Mouse (Mus musculus) retina, embryonic 14.5 days (tissue): Measurements from ENCODE around the gene Dmpk.
"Not testable (repeated sequence)": the region's sequence is repeated elsewhere in the genome, so short reads cannot be mapped to it uniquely, and the experiment has no call there.

Experiments used
- DNase-seq: peaks from one replicate; pipeline ENCODE4 v3.0.0-alpha.2; 2015; ENCODE audit warnings: low spot score

Gene Dmpk

GRCm38 (mm10) chr7:19083701-19084100, at the start of gene Dmpk:
Dmpk (plus strand) TSS chr7:19083849.
- DNase-seq: no peak

- no peak for DNase-seq
Measured at GRCm38 (mm10) chr7:19044616-19045015, 39.0 kb upstream of the Dmpk start.

GRCm38 (mm10) chr7:19046286-19047069, 37.2 kb upstream of the Dmpk start:
- no peak for DNase-seq

- DNase-seq: no peak
Measured at GRCm38 (mm10) chr7:19048006-19048527, 35.6 kb upstream of the Dmpk start.

DNA sequence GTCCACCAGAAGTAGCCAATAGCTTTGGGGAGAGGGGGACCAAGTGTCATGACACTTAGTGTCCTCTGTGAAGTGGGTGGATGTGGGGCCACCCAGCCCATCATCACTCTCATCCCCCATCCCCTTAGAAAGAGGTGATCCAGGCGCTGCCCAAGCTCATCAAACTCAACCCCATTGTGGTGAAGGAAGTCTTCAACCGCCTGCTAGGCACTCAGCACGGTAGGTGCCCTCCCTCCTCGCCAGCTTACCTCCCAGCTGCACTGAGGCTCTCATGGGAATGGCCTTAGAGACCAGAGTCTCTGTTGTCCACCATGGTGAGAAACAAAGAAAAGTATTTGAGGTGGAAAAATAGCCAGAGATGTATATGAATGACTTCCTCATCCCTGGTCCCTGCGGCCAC, 34.4 kb upstream of the Dmpk start:
- no peak for DNase-seq

GRCm38 (mm10) chr7:19050172-19050571, 33.5 kb upstream of the Dmpk start:
- no peak for DNase-seq

- DNase-seq: no peak
Measured at GRCm38 (mm10) chr7:19051161-19051560, 32.5 kb upstream of the Dmpk start.

- no peak for DNase-seq
Measured at GRCm38 (mm10) chr7:19052345-19053135, 31.1 kb upstream of the Dmpk start.

DNA sequence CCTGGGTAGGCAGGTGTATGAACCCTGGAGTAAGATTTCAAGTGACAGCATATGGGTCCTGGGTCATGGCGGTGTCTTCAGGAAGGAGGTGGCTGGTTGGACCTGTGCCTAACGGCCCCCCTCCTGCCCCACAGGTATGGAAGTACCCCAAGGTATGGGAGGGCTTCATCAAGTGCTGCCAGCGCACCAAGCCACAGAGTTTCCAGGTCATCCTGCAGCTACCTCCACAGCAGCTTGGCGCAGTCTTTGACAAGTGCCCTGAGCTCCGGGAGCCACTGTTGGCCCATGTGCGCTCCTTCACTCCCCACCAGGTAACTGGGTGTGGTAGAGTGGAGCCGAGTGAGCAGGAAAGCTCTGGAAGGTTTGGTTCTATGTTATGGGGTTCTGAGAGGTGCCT, 30.5 kb upstream of the Dmpk start:
- DNase-seq: no peak

DNA sequence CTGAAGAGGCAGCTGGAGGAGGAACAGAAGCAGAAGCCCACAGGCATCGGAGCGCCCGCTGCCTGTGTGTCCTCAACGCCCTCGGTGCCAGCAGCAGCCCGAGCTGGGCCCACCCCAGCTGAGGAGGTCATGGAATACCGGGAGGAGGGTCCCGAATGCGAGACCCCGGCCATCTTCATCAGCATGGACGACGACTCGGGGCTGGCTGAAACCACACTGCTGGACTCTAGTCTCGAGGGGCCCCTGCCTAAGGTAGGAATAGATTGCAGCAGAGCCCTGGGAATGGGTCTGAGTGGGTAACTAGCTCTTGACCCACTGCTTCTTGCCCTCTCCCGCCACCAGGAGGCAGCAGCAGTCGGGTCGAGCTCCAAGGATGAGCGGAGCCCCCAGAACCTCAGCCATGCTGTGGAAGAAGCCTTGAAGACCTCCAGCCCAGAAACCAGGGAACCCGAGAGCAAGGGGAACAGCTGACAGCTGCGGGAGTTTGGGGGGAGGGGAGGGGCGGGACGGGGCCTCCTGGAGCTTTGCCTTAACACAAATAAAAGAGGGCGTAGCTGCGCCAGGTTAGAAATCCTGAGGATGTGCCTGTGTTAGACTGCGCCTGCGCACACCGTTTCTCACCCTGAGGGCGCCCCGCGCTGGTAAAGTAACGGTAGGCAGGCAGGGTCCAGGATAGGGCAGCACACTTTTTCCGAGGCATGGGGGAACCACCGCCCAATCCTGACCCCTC, 29.4 kb upstream of the Dmpk start, which contains the start of gene Rsph6a:
TSS of gene Rsph6a (plus strand) at position 644 of the 730 bp plus-strand sequence.
- peak; percentile 77 for DNase-seq

DNA sequence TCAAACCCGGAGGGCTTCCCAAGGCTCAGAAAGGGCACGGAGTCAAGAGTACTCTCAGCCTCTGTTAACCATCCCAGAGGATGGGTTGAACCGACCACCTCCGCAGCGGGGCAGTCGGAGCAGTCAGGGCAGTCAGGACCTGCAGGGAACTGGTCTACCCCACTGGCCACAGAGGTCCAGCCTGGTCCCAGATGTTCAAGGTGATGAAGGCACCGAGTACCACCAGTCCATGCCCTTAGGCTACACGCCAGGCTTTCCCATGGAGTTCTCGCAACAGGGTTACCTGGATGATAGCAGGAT, 28.9 kb upstream of the Dmpk start:
- no peak for DNase-seq

DNA sequence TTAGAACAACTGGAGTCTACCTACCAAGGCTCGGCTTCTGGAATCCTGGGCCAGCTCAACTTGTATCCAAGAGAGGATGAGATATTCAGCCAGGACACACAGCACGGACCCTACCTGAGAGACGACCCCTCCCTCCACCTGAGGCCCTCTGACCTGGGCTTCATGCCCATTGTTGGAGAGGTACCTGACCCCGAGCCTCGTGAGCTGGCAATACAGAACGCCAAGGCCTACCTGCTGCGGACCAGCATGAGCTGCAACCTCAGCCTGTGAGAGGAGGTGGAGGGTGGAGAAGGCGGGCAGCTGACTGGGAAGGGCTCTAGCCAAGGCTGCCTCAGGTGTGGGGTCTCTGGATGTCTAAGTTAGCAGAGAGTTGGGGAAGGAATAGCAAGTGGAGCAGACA, 28.5 kb upstream of the Dmpk start:
- no peak for DNase-seq

- DNase-seq: no peak
Measured at GRCm38 (mm10) chr7:19057405-19057804, 26.2 kb upstream of the Dmpk start.

DNA sequence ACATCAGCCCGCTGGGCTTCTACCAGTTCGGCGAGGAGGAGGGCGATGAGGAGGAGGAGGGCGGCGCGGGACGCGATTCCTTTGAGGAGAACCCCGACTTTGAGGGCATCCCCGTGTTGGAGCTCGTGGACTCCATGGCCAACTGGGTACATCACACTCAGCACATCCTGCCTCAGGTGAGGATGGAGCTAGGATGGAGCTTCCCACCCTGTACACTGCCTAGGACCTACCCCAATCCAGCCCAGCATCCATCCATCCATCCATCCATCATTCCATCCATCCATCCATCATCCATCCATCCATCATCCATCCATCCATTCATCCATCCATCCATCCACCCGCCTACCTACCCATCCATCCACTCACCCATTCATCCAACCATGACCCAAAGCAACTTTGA, 17.8 kb upstream of the Dmpk start:
- DNase-seq: no peak

GRCm38 (mm10) chr7:19067063-19067462, 16.6 kb upstream of the Dmpk start:
- DNase-seq: no peak

DNA sequence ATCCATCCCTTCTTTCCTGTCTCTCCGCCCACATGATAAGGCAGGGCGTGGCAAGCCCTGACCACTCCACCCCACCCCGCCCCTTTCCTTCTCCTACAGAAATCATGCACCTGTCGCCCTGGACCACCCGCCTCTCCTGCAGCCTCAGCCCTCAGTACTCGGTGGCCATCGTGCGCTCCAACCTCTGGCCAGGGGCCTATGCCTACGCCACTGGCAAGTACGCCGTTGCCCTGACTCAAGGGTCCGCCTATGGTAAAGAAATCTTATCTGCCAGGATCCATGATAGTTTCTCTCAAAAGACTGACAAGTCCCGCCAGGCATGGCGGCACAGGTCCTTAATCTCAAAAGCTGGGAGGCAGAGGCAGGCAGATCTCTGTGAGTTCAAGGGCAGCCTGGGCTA, 15.7 kb upstream of the Dmpk start:
- DNase-seq: no peak

DNA sequence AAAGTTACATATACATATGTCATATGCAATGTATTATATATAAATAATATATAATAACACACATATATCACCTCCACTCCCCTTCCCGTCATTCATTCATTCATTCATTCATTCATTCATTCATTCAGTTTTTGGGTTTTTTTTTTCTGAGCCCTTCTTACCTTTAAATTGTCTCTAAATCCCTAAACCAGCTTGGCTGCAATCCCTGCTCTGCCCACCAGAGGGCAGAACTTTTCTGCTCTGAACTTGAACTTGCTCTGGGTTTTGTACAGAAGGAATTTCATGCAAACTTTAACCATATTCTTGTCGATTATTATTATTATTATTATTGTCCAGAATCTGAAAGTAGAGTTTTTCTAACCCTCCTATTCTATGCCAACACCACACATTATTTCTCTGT, 14.9 kb upstream of the Dmpk start:
- peak; percentile 90 for DNase-seq

DNA sequence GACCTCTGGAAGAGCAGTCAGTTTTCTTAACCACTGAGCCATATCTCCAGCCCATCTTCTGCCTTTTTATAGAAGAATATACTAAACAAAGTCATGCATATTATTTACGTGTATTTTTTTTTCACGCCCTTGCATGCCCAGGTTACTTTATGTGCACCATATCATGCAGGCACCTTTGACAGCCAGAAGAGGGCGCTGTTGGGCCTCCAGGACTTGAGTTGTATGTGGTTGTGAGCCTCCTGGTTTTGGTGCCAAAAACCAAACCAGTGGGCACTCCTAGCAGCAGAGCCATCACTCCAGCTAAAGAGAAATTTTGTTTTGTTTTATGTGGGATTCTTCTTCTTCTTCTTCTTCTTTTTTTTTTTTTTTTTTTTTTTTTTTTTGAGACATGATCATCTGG, 14.1 kb upstream of the Dmpk start:
- peak; percentile 38 for DNase-seq

GRCm38 (mm10) chr7:19071024-19071423, 12.6 kb upstream of the Dmpk start:
- DNase-seq: not testable (repeated sequence)

DNA sequence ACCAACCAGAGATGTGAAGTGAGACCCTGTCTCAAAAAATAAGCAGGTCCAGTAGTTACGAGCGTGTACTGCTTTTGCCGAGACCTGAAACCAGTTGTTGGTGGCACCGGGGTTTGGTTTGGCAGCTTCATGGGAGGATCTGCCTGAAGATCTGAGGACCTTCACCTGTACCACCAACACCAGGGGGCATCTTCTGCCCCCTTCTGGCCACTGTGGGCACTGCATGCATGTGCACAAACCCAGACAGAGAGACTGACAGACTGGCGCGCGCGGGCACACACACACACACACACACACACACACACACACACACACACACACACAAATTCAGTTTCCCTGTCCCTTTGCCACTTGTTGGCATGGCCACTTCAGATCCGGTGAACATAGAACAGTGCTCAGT, 10.1 kb upstream of the Dmpk start:
- DNase-seq: no peak

DNA sequence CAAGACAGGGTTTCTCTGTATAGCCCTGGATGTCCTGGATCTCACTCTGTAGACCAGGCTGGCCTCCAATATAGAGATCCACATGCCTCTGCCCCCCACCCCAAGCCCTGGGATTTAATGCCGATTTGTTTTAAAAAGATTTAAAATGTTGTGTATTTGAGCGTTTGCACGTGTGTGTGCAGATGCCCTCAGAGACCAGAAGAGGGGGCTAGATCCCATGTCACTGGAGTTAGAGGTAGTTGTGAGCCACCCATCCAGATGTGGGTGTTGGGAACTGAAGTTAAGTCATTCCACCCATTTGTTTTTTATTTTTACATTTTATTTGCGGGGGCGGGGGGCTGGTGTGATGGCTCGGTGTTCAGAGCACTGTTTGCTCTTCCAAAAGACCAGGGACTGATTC, 9.2 kb upstream of the Dmpk start:
- DNase-seq: no peak

GRCm38 (mm10) chr7:19075231-19075630, 8.4 kb upstream of the Dmpk start:
- DNase-seq: no peak
